Mouse (Mus musculus) adrenal gland, adult 2 months (tissue): Measurements from ENCODE around the gene Gm17482. TPM values are rescaled to one million over a fixed set of nuclear protein-coding genes. Genes with fewer than 3 reads are reported as not detected.
A peak's percentile ranks its signal among the peaks of the same experiment; 100 is the strongest.

Source experiments
- DNase-seq: peaks from one replicate; pipeline ENCODE4 v3.0.0; 2021
- polyA plus RNA-seq: library from polyadenylated mRNA; depleted of rRNA; stranded (reverse); fragments of >200 nt; gene quantifications from 2 replicates; pipeline ENCODE4 v1.2.3, GENCODE M21; 2012
- total RNA-seq, 2 experiments: library from RNA; stranded (reverse); gene quantifications; 2 replicates each; pipeline ENCODE4 v1.2.3; 2021

Gm17482 gene
- total and polyA plus RNA-seq, 3 experiments: not detected

- DNase-seq: no peak
Observed at GRCm38 (mm10) chr6:115245500-115246058, 18.4 kb downstream of the Gm17482 start.

- DNase-seq: peak; percentile 25
Observed at GRCm38 (mm10) chr6:115251531-115251985, 24.4 kb downstream of the Gm17482 start.

- DNase-seq: no peak
Observed at GRCm38 (mm10) chr6:115252099-115252873, 25.1 kb downstream of the Gm17482 start, which contains the start of gene Timp4. Gene Timp4, minus strand, starts transcription at chr6:115252205.

GRCm38 (mm10) chr6:115255171-115255570 is 28.0 kb downstream of the Gm17482 start:
- peak; percentile 26 for DNase-seq

- no peak for DNase-seq
Observed at GRCm38 (mm10) chr6:115260507-115260906, 33.4 kb downstream of the Gm17482 start.

GRCm38 (mm10) chr6:115266791-115267190 is 39.6 kb downstream of the Gm17482 start:
- DNase-seq: no peak

GRCm38 (mm10) chr6:115267916-115268315 is 40.8 kb downstream of the Gm17482 start:
- peak; percentile 76 for DNase-seq

GRCm38 (mm10) chr6:115268551-115269385 is 41.6 kb downstream of the Gm17482 start:
- no peak for DNase-seq

- no peak for DNase-seq
Observed at GRCm38 (mm10) chr6:115269561-115269960, 42.4 kb downstream of the Gm17482 start.

GRCm38 (mm10) chr6:115270085-115270484 is 42.9 kb downstream of the Gm17482 start:
- DNase-seq: no peak

- no peak for DNase-seq
Observed at GRCm38 (mm10) chr6:115271326-115271725, 44.2 kb downstream of the Gm17482 start.

- peak; percentile 57 for DNase-seq
Observed at GRCm38 (mm10) chr6:115271866-115272271, 44.7 kb downstream of the Gm17482 start.

GRCm38 (mm10) chr6:115273346-115273745 is 46.2 kb downstream of the Gm17482 start:
- no peak for DNase-seq

- no peak for DNase-seq
Observed at GRCm38 (mm10) chr6:115274705-115275104, 47.6 kb downstream of the Gm17482 start.

- DNase-seq: no peak
Observed at GRCm38 (mm10) chr6:115275116-115275815, 48.1 kb downstream of the Gm17482 start.

GRCm38 (mm10) chr6:115278086-115278485 is 50.9 kb downstream of the Gm17482 start:
- DNase-seq: no peak

- no peak for DNase-seq
Observed at GRCm38 (mm10) chr6:115279639-115280038, 52.5 kb downstream of the Gm17482 start.

- DNase-seq: no peak
Observed at GRCm38 (mm10) chr6:115284153-115284552, 57.0 kb downstream of the Gm17482 start.

- no peak for DNase-seq
Observed at GRCm38 (mm10) chr6:115286441-115286840, 59.3 kb downstream of the Gm17482 start.

- DNase-seq: no peak
Observed at GRCm38 (mm10) chr6:115288223-115288622, 61.1 kb downstream of the Gm17482 start.

- no peak for DNase-seq
Observed at GRCm38 (mm10) chr6:115290561-115290960, 63.4 kb downstream of the Gm17482 start.

GRCm38 (mm10) chr6:115291068-115291467 is 63.9 kb downstream of the Gm17482 start:
- no peak for DNase-seq
